Comparison of ENCODE assay signal across 17 mouse cellular contexts in genomic region chr14:62829291-62829690, GRCm38 (mm10).
"Had no signal": no experiment of that assay in that cellular context is flagged by ENCODE, and none has a peak within 500 bp of the region (broad histone marks: within the 10 kb centered on the region; RNA-seq: fewer than 3 reads in every experiment).

No protein-coding gene starts in this region.

- H3K9ac ChIP-seq: lung, embryonic 14.5 days; neural tube, embryonic 13.5 days; neural tube, embryonic 15.5 days; stomach, embryonic 15.5 days had no signal

- H3K9me3 ChIP-seq: neural tube, embryonic 13.5 days; neural tube, embryonic 15.5 days; stomach, embryonic 15.5 days had no signal

- DNase-seq: lung, adult 18-20 months; lung, embryonic 14.5 days; lung, postnatal 10 days; lung, postnatal 4 days; midbrain, embryonic 14.5 days; retina, postnatal 1 day; right cerebral cortex, postnatal 14 days; thymus, adult 2 months; thymus, postnatal 25 days; thymus, postnatal 4 days had no signal

- H3K4me2 ChIP-seq: lung, embryonic 14.5 days; midbrain, embryonic 11.5 days; neural tube, embryonic 13.5 days; neural tube, embryonic 15.5 days; stomach, embryonic 15.5 days had no signal

- H3K4me3 ChIP-seq: myocyte; neural tube, embryonic 13.5 days; neural tube, embryonic 15.5 days; stomach, embryonic 15.5 days had no signal

- H3K27ac ChIP-seq: neural tube, embryonic 13.5 days; neural tube, embryonic 15.5 days; stomach, embryonic 15.5 days; stomach, postnatal 0 days had no signal

- H3K27me3 ChIP-seq: neural tube, embryonic 13.5 days; neural tube, embryonic 15.5 days; stomach, embryonic 15.5 days had no signal

- H3K36me3 ChIP-seq: neural tube, embryonic 13.5 days; neural tube, embryonic 15.5 days; stomach, embryonic 15.5 days had no signal

- ATAC-seq: midbrain, embryonic 16.5 days had no signal

- H3K4me1 ChIP-seq: neural tube, embryonic 13.5 days; neural tube, embryonic 15.5 days; stomach, embryonic 15.5 days had no signal
